Mouse (Mus musculus): ENCODE data around the gene Ahnak. TPM values are rescaled to one million over a fixed set of nuclear protein-coding genes. Genes with fewer than 3 reads are reported as not detected.
A peak's percentile ranks its signal among the peaks of the same experiment; 100 is the strongest.
"Not testable (repeated sequence)": the region's sequence is repeated elsewhere in the genome, so short reads cannot be mapped to it uniquely, and the experiment has no call there.

Gene Ahnak
- total RNA-seq, 2 experiments from 2014 or later, result 20.0 to 30.2 TPM

GRCm38 (mm10) chr19:9079916-9080315 lies 90.8 kb downstream of the Ahnak start:
- no peak for ATAC-seq (replicated peaks; ENCODE audit: low FRiP score, poor library complexity, severe bottlenecking)

- ATAC-seq (replicated peaks; ENCODE audit: low FRiP score, poor library complexity, severe bottlenecking), result no peak
Observed at GRCm38 (mm10) chr19:9081311-9082190, 92.5 kb downstream of the Ahnak start.

- peak; percentile 91 for ATAC-seq (replicated peaks; ENCODE audit: low FRiP score, poor library complexity, severe bottlenecking)
Observed at GRCm38 (mm10) chr19:9082191-9083009, 93.3 kb downstream of the Ahnak start.

GRCm38 (mm10) chr19:9083010-9083355 lies 93.9 kb downstream of the Ahnak start:
- no peak for ATAC-seq (replicated peaks; ENCODE audit: low FRiP score, poor library complexity, severe bottlenecking)

GRCm38 (mm10) chr19:9083892-9084291 lies 94.8 kb downstream of the Ahnak start:
- not testable (repeated sequence) for ATAC-seq (replicated peaks; ENCODE audit: low FRiP score, poor library complexity, severe bottlenecking)

- no peak for ATAC-seq (replicated peaks; ENCODE audit: low FRiP score, poor library complexity, severe bottlenecking)
Observed at GRCm38 (mm10) chr19:9087821-9088220, 98.7 kb downstream of the Ahnak start, which contains the start of gene Scgb1a1. Scgb1a1 (minus strand) TSS chr19:9087958.

GRCm38 (mm10) chr19:9090191-9090590 lies 101.1 kb downstream of the Ahnak start:
- no peak for ATAC-seq (replicated peaks; ENCODE audit: low FRiP score, poor library complexity, severe bottlenecking)

GRCm38 (mm10) chr19:9090709-9091108 lies 101.6 kb downstream of the Ahnak start:
- no peak for ATAC-seq (replicated peaks; ENCODE audit: low FRiP score, poor library complexity, severe bottlenecking)

GRCm38 (mm10) chr19:9095111-9095510 lies 106.0 kb downstream of the Ahnak start:
- ATAC-seq (replicated peaks; ENCODE audit: low FRiP score, poor library complexity, severe bottlenecking), result no peak

GRCm38 (mm10) chr19:9097441-9097840 lies 108.4 kb downstream of the Ahnak start:
- no peak for ATAC-seq (replicated peaks; ENCODE audit: low FRiP score, poor library complexity, severe bottlenecking)

GRCm38 (mm10) chr19:9099751-9100150 lies 110.7 kb downstream of the Ahnak start:
- no peak for ATAC-seq (replicated peaks; ENCODE audit: low FRiP score, poor library complexity, severe bottlenecking)

- no peak for ATAC-seq (replicated peaks; ENCODE audit: low FRiP score, poor library complexity, severe bottlenecking)
Observed at GRCm38 (mm10) chr19:9100297-9101061, 111.4 kb downstream of the Ahnak start.

GRCm38 (mm10) chr19:9101062-9101457 lies 112.0 kb downstream of the Ahnak start:
- no peak for ATAC-seq (replicated peaks; ENCODE audit: low FRiP score, poor library complexity, severe bottlenecking)

- ATAC-seq (replicated peaks; ENCODE audit: low FRiP score, poor library complexity, severe bottlenecking), result no peak
Observed at GRCm38 (mm10) chr19:9103986-9104385, 114.9 kb downstream of the Ahnak start.

GRCm38 (mm10) chr19:9105101-9105685 lies 116.1 kb downstream of the Ahnak start:
- no peak for ATAC-seq (replicated peaks; ENCODE audit: low FRiP score, poor library complexity, severe bottlenecking)

- ATAC-seq (replicated peaks; ENCODE audit: low FRiP score, poor library complexity, severe bottlenecking), result no peak
Observed at GRCm38 (mm10) chr19:9106096-9106495, 117.0 kb downstream of the Ahnak start.

GRCm38 (mm10) chr19:9106751-9107378 lies 117.8 kb downstream of the Ahnak start:
- no peak for ATAC-seq (replicated peaks; ENCODE audit: low FRiP score, poor library complexity, severe bottlenecking)

- ATAC-seq (replicated peaks; ENCODE audit: low FRiP score, poor library complexity, severe bottlenecking), result no peak
Observed at GRCm38 (mm10) chr19:9107379-9107755, 118.3 kb downstream of the Ahnak start.

- no peak for ATAC-seq (replicated peaks; ENCODE audit: low FRiP score, poor library complexity, severe bottlenecking)
Observed at GRCm38 (mm10) chr19:9108536-9108935, 119.5 kb downstream of the Ahnak start.

Measured in erythroblast, adult 5-6 weeks (primary cell).